Mouse (Mus musculus): ENCODE measurements around the gene Ikzf3. TPM values are rescaled to one million over a fixed set of nuclear protein-coding genes. Genes with fewer than 3 reads are reported as not detected.

The Ikzf3 gene
- polyA plus RNA-seq, 1 experiment from 2014 or later = 0.07 TPM

GRCm38 (mm10) chr11:98583571-98583970, 37.7 kb upstream of the Ikzf3 start:
- H3K4me1 ChIP-seq = peaks cover 45% of the 10 kb centered on the region
- H3K27ac ChIP-seq = 0 out of 2 replicates have a peak overlapping the region, but pooled peaks have one; percentile 52
- WGBS = 47% methylated on average over 3 of the region's 3 CpGs
- H3K27me3 ChIP-seq (ENCODE audit: poor library complexity, severe bottlenecking) = no peaks in the 10 kb centered on the region
- no peaks in the 10 kb centered on the region for H3K9me3 ChIP-seq
- peaks cover 43% of the 10 kb centered on the region for H3K36me3 ChIP-seq (replicated peaks)
- H3K4me3 ChIP-seq = no peak overlapping the region
- DNase-seq (ENCODE audit: extremely low spot score, low spot score) = no peak

- Histone ChIP-seq H3K4me1 (peaks cover 41% of the 10 kb centered on the region), H3K4me3 (no peak overlapping the region), H3K36me3 (replicated peaks) (peaks cover 43% of the 10 kb centered on the region), H3K9me3 (no peaks in the 10 kb centered on the region), H3K27me3 (ENCODE audit: poor library complexity, severe bottlenecking) (no peaks in the 10 kb centered on the region), H3K27ac (peak overlapping the region; percentile 52; the same call in 1 of the 2 replicates)
- no peak for DNase-seq (ENCODE audit: extremely low spot score, low spot score)
- WGBS = 85% methylated on average over 3 of the region's 3 CpGs
Observed at GRCm38 (mm10) chr11:98583265-98583552, 37.4 kb upstream of the Ikzf3 start.

- H3K27me3 ChIP-seq (ENCODE audit: poor library complexity, severe bottlenecking) = no peaks in the 10 kb centered on the region
- H3K27ac ChIP-seq = peak overlapping the region; percentile 52
- DNase-seq (ENCODE audit: extremely low spot score, low spot score) = no peak
- whole genome bisulfite sequencing = 88% methylated on average over 12 of the region's 12 CpGs
- no peak overlapping the region; the same call in 1 of the 2 replicates for H3K4me3 ChIP-seq
- peaks cover 43% of the 10 kb centered on the region for H3K36me3 ChIP-seq (replicated peaks)
- peaks cover 36% of the 10 kb centered on the region for H3K4me1 ChIP-seq
- no peaks in the 10 kb centered on the region for H3K9me3 ChIP-seq
Observed at GRCm38 (mm10) chr11:98582551-98583264, 36.9 kb upstream of the Ikzf3 start.

DNA sequence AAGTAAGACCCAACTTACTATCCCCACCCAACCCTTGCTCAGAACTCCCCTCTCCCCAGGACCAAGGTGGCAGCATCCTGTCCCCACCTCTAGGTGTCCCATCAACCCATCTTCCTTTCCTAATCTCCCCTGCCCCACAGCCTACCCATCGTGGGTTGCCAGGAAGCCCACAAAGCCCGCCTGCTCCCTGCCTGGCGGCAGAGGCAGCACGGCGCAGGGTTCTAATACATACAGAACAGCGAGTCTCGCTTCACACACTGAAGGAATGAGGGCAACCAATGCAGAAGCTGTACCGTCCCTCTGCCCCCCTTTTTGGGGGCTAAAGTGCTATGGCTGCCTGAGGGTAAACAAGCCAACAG, 36.2 kb upstream of the Ikzf3 start:
- no peaks in the 10 kb centered on the region for H3K27me3 ChIP-seq (ENCODE audit: poor library complexity, severe bottlenecking)
- no peak overlapping the region; the same call in 1 of the 2 replicates for H3K4me3 ChIP-seq
- no peaks in the 10 kb centered on the region for H3K9me3 ChIP-seq
- WGBS = 79% methylated on average over 8 of the region's 8 CpGs
- peak overlapping the region; percentile 33; the same call in 1 of the 2 replicates for H3K27ac ChIP-seq
- peaks cover 31% of the 10 kb centered on the region for H3K4me1 ChIP-seq
- peaks cover 43% of the 10 kb centered on the region for H3K36me3 ChIP-seq (replicated peaks)
- DNase-seq (ENCODE audit: extremely low spot score, low spot score) = no peak

GRCm38 (mm10) chr11:98581286-98582029, 35.6 kb upstream of the Ikzf3 start:
- Histone ChIP-seq H3K4me3 (no peak overlapping the region), H3K27me3 (ENCODE audit: poor library complexity, severe bottlenecking) (no peaks in the 10 kb centered on the region), H3K9me3 (no peaks in the 10 kb centered on the region), H3K27ac (peak overlapping the region; percentile 56), H3K36me3 (replicated peaks) (peaks cover 43% of the 10 kb centered on the region), H3K4me1 (peaks cover 25% of the 10 kb centered on the region)
- WGBS = 68% methylated on average over 17 of the region's 17 CpGs
- DNase-seq (ENCODE audit: extremely low spot score, low spot score) = no peak

GRCm38 (mm10) chr11:98580301-98581121, 34.7 kb upstream of the Ikzf3 start:
- 70% methylated on average over 16 of the region's 16 CpGs for WGBS
- peaks cover 43% of the 10 kb centered on the region for H3K36me3 ChIP-seq (replicated peaks)
- H3K27ac ChIP-seq = peak overlapping the region; percentile 56; the same call in 1 of the 2 replicates
- peaks cover 16% of the 10 kb centered on the region for H3K4me1 ChIP-seq
- no peak for DNase-seq (ENCODE audit: extremely low spot score, low spot score)
- H3K4me3 ChIP-seq = no peak overlapping the region
- no peaks in the 10 kb centered on the region for H3K9me3 ChIP-seq
- H3K27me3 ChIP-seq (ENCODE audit: poor library complexity, severe bottlenecking) = no peaks in the 10 kb centered on the region

GRCm38 (mm10) chr11:98577776-98578175, 31.9 kb upstream of the Ikzf3 start:
- 88% methylated on average over 5 of the region's 5 CpGs for WGBS
- H3K4me3 ChIP-seq = no peak overlapping the region
- H3K27ac ChIP-seq = no peak overlapping the region
- no peaks in the 10 kb centered on the region for H3K4me1 ChIP-seq
- DNase-seq (ENCODE audit: extremely low spot score, low spot score) = no peak
- peaks cover 29% of the 10 kb centered on the region for H3K36me3 ChIP-seq (replicated peaks)
- no peaks in the 10 kb centered on the region for H3K27me3 ChIP-seq (ENCODE audit: poor library complexity, severe bottlenecking)
- H3K9me3 ChIP-seq = no peaks in the 10 kb centered on the region

- DNase-seq (ENCODE audit: extremely low spot score, low spot score) = no peak
- whole genome bisulfite sequencing = 81% methylated on average over 6 of the region's 6 CpGs
- H3K9me3 ChIP-seq = 0 out of 2 replicates have a peak, but pooled peaks cover 2% of the 10 kb centered on the region
- H3K36me3 ChIP-seq (replicated peaks) = no peaks in the 10 kb centered on the region
- H3K27me3 ChIP-seq (ENCODE audit: poor library complexity, severe bottlenecking) = no peaks in the 10 kb centered on the region
- no peaks in the 10 kb centered on the region for H3K4me1 ChIP-seq
- H3K27ac ChIP-seq = no peak overlapping the region
- H3K4me3 ChIP-seq = no peak overlapping the region
Observed at GRCm38 (mm10) chr11:98569461-98569860, 23.6 kb upstream of the Ikzf3 start.

- H3K36me3 ChIP-seq (replicated peaks) = no peaks in the 10 kb centered on the region
- H3K9me3 ChIP-seq = 0 out of 2 replicates have a peak, but pooled peaks cover 2% of the 10 kb centered on the region
- DNase-seq (ENCODE audit: extremely low spot score, low spot score) = no peak
- WGBS = 88% methylated on average over 8 of the region's 8 CpGs
- no peak overlapping the region for H3K4me3 ChIP-seq
- 0 out of 2 replicates have a peak, but pooled peaks cover 4% of the 10 kb centered on the region for H3K4me1 ChIP-seq
- H3K27me3 ChIP-seq (ENCODE audit: poor library complexity, severe bottlenecking) = no peaks in the 10 kb centered on the region
- H3K27ac ChIP-seq = no peak overlapping the region
Observed at GRCm38 (mm10) chr11:98568326-98568725, 22.5 kb upstream of the Ikzf3 start.

- Histone ChIP-seq H3K36me3 (replicated peaks) (no peaks in the 10 kb centered on the region), H3K27me3 (ENCODE audit: poor library complexity, severe bottlenecking) (no peaks in the 10 kb centered on the region), H3K4me1 (peaks cover 21% of the 10 kb centered on the region), H3K4me3 (no peak overlapping the region), H3K27ac (no peak overlapping the region), H3K9me3 (0 out of 2 replicates have a peak, but pooled peaks cover 2% of the 10 kb centered on the region)
- DNase-seq (ENCODE audit: extremely low spot score, low spot score) = no peak
- 77% methylated on average over 13 of the region's 13 CpGs for WGBS
Observed at GRCm38 (mm10) chr11:98563921-98564414, 18.1 kb upstream of the Ikzf3 start.

DNA sequence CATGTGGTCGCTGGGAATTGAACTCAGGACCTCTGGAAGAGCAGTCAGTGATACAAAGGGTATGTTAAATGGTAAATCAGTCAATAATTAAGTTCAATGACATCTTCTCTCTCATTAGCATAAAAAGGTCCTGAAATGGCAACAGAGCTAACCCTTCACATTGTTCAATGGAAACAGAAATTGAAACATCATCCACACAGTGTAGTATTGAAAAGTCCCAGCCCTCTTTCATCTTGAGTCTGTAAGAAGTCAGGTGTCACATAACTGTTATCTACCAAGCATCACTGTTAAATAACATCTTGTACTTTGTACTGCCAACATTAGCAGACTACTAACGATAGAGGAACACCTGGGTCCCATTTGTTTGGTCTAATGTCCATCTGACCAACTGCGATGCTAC, 17.2 kb upstream of the Ikzf3 start:
- Histone ChIP-seq H3K4me3 (no peak overlapping the region), H3K27me3 (ENCODE audit: poor library complexity, severe bottlenecking) (no peaks in the 10 kb centered on the region; the same call in 1 of the 2 replicates), H3K27ac (no peak overlapping the region), H3K36me3 (replicated peaks) (no peaks in the 10 kb centered on the region), H3K4me1 (peaks cover 21% of the 10 kb centered on the region), H3K9me3 (no peaks in the 10 kb centered on the region)
- 84% methylated on average over 3 of the region's 3 CpGs for WGBS
- DNase-seq (ENCODE audit: extremely low spot score, low spot score) = no peak

- no peaks in the 10 kb centered on the region for H3K9me3 ChIP-seq
- no peak for DNase-seq (ENCODE audit: extremely low spot score, low spot score)
- H3K27me3 ChIP-seq (ENCODE audit: poor library complexity, severe bottlenecking) = no peaks in the 10 kb centered on the region; the same call in 1 of the 2 replicates
- no peak overlapping the region for H3K4me3 ChIP-seq
- H3K36me3 ChIP-seq (replicated peaks) = no peaks in the 10 kb centered on the region
- 40% methylated on average over 7 of the region's 7 CpGs for WGBS
- H3K4me1 ChIP-seq = peaks cover 21% of the 10 kb centered on the region
- H3K27ac ChIP-seq = peak overlapping the region; percentile 8; the same call in 1 of the 2 replicates
Observed at GRCm38 (mm10) chr11:98560942-98561341, 15.1 kb upstream of the Ikzf3 start.
